Mouse (Mus musculus): ENCODE results near the gene Olfr63. TPM values are rescaled to one million over a fixed set of nuclear protein-coding genes. Genes with fewer than 3 reads are reported as not detected.
"Not testable (repeated sequence)": the region's sequence is repeated elsewhere in the genome, so short reads cannot be mapped to it uniquely, and the experiment has no call there.

Olfr63 gene
- not detected in 2 replicates for polyA plus RNA-seq (2012; rRNA removed)

DNA sequence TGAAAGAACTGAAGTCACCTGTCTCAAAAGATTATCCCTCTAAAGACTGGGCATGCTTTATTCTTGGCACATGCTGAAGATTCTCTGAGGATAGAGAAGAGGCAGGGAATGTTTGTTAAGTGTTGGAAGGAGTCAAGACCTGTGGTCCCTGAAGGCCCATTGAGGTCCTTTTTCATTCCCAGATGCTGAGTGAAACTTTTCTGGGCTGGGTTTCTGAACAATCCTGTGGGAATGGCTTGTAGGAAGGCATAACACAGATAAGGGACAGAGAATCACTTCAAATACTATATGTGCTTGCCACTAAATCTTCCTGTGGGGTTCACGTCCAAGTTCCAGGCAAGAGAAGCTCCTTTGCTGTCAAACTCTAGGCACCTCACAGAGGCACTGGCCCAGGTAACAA, at the start of gene Olfr63:
Gene Olfr63 (plus strand): TSS at position 301 of the 400 bp plus-strand sequence.
- no peak for DNase-seq (ENCODE audit: low spot score)

DNA sequence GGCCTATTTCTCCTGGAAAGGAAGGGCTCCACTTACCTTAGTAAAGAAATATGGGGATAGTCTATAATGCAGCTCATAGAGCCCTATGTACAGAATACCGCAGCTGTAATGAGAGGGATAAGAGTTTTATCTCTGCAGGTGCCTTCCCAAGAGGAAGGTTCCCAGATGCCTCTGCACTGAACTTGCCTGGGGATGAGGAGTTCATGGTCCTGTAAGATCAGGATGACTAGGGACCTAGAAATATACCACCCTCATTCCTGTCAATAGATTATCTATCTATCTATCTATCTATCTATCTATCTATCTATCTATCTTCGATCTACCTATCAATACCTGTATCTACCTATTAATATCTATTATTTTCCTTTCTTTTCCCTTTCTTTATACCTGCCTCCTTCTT, 42.9 kb upstream of the Olfr63 start, which contains the start of gene Olfr1564:
Gene Olfr1564 (minus strand): TSS at position 101 of the 400 bp plus-strand sequence.
- no peak for DNase-seq (ENCODE audit: low spot score)

DNA sequence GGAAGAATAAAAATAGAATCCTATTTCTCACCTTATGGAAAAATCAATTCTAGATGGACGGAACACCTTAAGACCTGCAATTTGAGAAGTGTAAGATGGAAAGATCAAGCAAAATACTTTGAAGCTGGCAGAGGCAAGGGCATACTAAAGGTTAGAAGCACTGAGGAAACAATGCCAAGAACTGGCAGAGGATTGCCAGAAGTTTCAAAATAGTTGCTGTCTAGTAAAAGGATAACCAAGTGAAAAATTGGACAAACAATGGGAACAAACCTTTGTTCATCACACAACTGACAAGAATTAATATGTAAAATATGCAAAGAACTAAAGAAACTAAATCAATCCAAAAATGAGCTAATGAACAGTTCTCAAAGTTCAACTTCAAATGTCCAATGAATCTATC, 27.8 kb upstream of the Olfr63 start:
- DNase-seq (ENCODE audit: low spot score), result not testable (repeated sequence)

DNA sequence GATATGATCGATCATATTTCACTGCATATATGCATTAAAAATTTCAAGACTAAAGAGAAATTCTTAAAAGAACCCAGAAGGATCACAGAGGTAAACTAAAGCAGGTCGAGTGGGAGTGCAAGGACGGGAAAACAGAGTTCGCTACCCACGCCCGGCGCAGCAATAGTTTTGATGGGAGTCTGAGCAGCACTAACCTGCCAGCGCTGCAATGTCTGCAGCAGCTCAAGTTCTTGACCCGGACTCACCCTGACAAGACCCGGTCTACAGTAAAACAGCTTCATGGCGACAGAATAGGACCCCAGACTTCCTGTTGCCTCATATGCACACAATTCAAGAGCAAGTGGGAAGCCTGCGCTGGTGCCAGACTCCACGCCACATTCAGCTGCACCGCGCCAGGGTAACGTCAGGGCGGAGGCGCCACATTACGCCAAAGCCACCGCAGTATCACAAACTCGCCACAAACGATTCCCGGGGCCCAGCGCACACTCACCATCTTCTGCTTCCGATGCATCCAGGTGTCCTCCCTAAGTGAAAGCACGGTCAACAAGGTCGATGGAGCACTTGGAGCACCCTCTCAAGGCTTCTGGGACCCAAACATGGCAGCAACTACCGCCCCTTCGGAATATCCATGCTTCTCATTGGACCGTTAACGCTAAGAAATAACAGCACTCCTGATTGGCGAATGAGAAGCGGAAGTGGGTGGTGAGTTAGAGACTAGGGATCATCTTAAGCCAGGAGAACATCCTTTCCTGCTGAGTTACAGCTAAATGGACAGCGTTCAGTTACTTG, 9.8 kb upstream of the Olfr63 start, which contains the start of gene Zfp955a:
Gene Zfp955a (minus strand): TSS at position 616 of the 789 bp plus-strand sequence.
- DNase-seq (ENCODE audit: low spot score), result not testable (repeated sequence)

DNA sequence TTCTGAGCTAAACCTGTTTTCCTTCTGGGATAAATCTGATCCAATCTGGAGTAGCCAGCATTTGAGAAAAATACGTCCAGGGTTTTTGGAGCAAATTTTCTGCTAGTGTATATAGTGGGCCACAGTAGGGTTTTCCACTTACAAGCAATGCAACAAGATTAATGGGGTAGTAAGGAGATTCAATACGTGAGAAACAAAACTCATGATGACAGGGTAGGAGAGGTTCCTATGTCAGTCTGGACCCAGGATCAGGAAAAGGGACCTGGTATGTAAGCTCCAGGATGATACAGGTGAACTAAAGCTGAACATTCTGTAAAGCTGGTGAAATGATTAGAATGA, 9.2 kb upstream of the Olfr63 start:
- DNase-seq (ENCODE audit: low spot score), result not testable (repeated sequence)

DNA sequence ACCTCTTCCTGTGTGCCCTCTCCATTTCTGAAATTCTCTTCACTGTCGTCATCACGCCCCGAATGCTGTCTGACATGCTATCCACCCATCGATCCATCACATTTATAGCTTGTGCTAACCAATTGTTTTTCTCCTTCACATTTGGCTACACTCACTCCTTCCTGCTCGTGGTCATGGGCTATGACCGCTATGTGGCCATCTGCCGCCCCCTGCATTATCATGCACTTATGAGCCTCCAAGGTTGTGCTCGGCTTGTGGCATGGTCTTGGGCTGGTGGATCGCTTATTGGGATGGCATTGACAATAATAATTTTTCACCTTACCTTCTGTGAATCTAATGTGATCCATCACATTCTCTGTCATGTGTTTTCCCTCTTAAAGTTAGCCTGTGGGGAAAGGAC, 4.4 kb downstream of the Olfr63 start:
- no peak for DNase-seq (ENCODE audit: low spot score)

DNA sequence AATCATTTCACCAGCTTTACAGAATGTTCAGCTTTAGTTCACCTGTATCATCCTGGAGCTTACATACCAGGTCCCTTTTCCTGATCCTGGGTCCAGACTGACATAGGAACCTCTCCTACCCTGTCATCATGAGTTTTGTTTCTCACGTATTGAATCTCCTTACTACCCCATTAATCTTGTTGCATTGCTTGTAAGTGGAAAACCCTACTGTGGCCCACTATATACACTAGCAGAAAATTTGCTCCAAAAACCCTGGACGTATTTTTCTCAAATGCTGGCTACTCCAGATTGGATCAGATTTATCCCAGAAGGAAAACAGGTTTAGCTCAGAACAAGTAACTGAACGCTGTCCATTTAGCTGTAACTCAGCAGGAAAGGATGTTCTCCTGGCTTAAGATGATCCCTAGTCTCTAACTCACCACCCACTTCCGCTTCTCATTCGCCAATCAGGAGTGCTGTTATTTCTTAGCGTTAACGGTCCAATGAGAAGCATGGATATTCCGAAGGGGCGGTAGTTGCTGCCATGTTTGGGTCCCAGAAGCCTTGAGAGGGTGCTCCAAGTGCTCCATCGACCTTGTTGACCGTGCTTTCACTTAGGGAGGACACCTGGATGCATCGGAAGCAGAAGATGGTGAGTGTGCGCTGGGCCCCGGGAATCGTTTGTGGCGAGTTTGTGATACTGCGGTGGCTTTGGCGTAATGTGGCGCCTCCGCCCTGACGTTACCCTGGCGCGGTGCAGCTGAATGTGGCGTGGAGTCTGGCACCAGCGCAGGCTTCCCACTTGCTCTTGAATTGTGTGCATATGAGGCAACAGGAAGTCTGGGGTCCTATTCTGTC, 24.8 kb downstream of the Olfr63 start, which contains the start of gene Zfp955b:
Gene Zfp955b (plus strand): TSS at position 506 of the 837 bp plus-strand sequence.
- DNase-seq (ENCODE audit: low spot score), result not testable (repeated sequence)

DNA sequence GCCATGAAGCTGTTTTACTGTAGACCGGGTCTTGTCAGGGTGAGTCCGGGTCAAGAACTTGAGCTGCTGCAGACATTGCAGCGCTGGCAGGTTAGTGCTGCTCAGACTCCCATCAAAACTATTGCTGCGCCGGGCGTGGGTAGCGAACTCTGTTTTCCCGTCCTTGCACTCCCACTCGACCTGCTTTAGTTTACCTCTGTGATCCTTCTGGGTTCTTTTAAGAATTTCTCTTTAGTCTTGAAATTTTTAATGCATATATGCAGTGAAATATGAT, 25.3 kb downstream of the Olfr63 start:
- not testable (repeated sequence) for DNase-seq (ENCODE audit: low spot score)

Other genes with a start within 250 kb of the Olfr63 start
- 4.9 and 5.1 TPM in 2 replicates for gene Zfp763, start 231.3 kb upstream of the Olfr63 start, polyA plus RNA-seq (2012; rRNA removed)
- gene 4921501E09Rik, start 196.6 kb upstream of the Olfr63 start, polyA plus RNA-seq (2012; rRNA removed), result not detected in 2 replicates
- gene Zfp563, start 175.4 kb upstream of the Olfr63 start, polyA plus RNA-seq (2012; rRNA removed), result 4.7 and 5.5 TPM in 2 replicates
- gene Morc2b, start 125.0 kb upstream of the Olfr63 start, polyA plus RNA-seq (2012; rRNA removed), result 0.04 and 0.07 TPM in 2 replicates
- not detected in 2 replicates for gene Olfr55, start 96.2 kb upstream of the Olfr63 start, polyA plus RNA-seq (2012; rRNA removed)
- gene Olfr239, start 73.4 kb upstream of the Olfr63 start, polyA plus RNA-seq (2012; rRNA removed), result not detected in 2 replicates
- 0.09 and 0.22 TPM in 2 replicates for gene Olfr1564, start 43.0 kb upstream of the Olfr63 start, polyA plus RNA-seq (2012; rRNA removed)
- 6.7 and 7.1 TPM in 2 replicates for gene Zfp955a, start 9.5 kb upstream of the Olfr63 start, polyA plus RNA-seq (2012; rRNA removed)
- gene Zfp955b, start 24.9 kb downstream of the Olfr63 start, polyA plus RNA-seq (2012; rRNA removed), result 5.5 and 6.4 TPM in 2 replicates
- 5.2 and 5.4 TPM in 2 replicates for gene Zfp81, start 94.2 kb downstream of the Olfr63 start, polyA plus RNA-seq (2012; rRNA removed)
- gene Zfp101, start 130.0 kb downstream of the Olfr63 start, polyA plus RNA-seq (2012; rRNA removed), result 8.5 and 9.5 TPM in 2 replicates
- gene Actl9, start 168.2 kb downstream of the Olfr63 start, polyA plus RNA-seq (2012; rRNA removed), result 0.25 TPM in 2 replicates